Mouse (Mus musculus) fat pad, adult 2 months (tissue): Measurements from ENCODE around the gene Selenof.
"Not testable (repeated sequence)": the region's sequence is repeated elsewhere in the genome, so short reads cannot be mapped to it uniquely, and the experiment has no call there.

ENCODE experiments used
- DNase-seq: peaks from one replicate; pipeline ENCODE4 v3.0.0-alpha.2; 2011; ENCODE audit warnings: low read depth, low spot score; ENCODE audit errors: extremely low read depth

Selenof gene

GRCm38 (mm10) chr3:144597790-144598467 is 27.8 kb downstream of the Selenof start:
- no peak for DNase-seq

- no peak for DNase-seq
Observed at GRCm38 (mm10) chr3:144602413-144602812, 32.3 kb downstream of the Selenof start.

- no peak for DNase-seq
Observed at GRCm38 (mm10) chr3:144602819-144603218, 32.7 kb downstream of the Selenof start.

GRCm38 (mm10) chr3:144603558-144603957 is 33.5 kb downstream of the Selenof start:
- no peak for DNase-seq

- no peak for DNase-seq
Observed at GRCm38 (mm10) chr3:144604205-144604604, 34.1 kb downstream of the Selenof start.

- DNase-seq: not testable (repeated sequence)
Observed at GRCm38 (mm10) chr3:144605811-144606210, 35.7 kb downstream of the Selenof start.

- DNase-seq: no peak
Observed at GRCm38 (mm10) chr3:144606449-144606848, 36.3 kb downstream of the Selenof start.

GRCm38 (mm10) chr3:144608090-144608489 is 38.0 kb downstream of the Selenof start:
- no peak for DNase-seq

GRCm38 (mm10) chr3:144610759-144611158 is 40.7 kb downstream of the Selenof start:
- DNase-seq: no peak

GRCm38 (mm10) chr3:144611626-144612271 is 41.6 kb downstream of the Selenof start:
- DNase-seq: no peak

- no peak for DNase-seq
Observed at GRCm38 (mm10) chr3:144612382-144612781, 42.3 kb downstream of the Selenof start.

GRCm38 (mm10) chr3:144614277-144614676 is 44.2 kb downstream of the Selenof start:
- no peak for DNase-seq

GRCm38 (mm10) chr3:144614698-144615097 is 44.6 kb downstream of the Selenof start:
- DNase-seq: no peak

GRCm38 (mm10) chr3:144615459-144615858 is 45.4 kb downstream of the Selenof start:
- DNase-seq: no peak

- no peak for DNase-seq
Observed at GRCm38 (mm10) chr3:144616654-144617425, 46.7 kb downstream of the Selenof start.

GRCm38 (mm10) chr3:144617633-144618180 is 47.6 kb downstream of the Selenof start:
- no peak for DNase-seq

- no peak for DNase-seq
Observed at GRCm38 (mm10) chr3:144622930-144623612, 53.0 kb downstream of the Selenof start.

GRCm38 (mm10) chr3:144625691-144626090 is 55.6 kb downstream of the Selenof start:
- no peak for DNase-seq

- DNase-seq: no peak
Observed at GRCm38 (mm10) chr3:144628005-144628914, 58.2 kb downstream of the Selenof start.

- DNase-seq: no peak
Observed at GRCm38 (mm10) chr3:144628915-144629230, 58.8 kb downstream of the Selenof start.
